Mouse (Mus musculus): ENCODE results near the gene Cacna1b.
A peak's percentile ranks its signal among the peaks of the same experiment; 100 is the strongest.

The Cacna1b gene

GRCm38 (mm10) chr2:24719645-24720379 lies 43.1 kb downstream of the Cacna1b start:
- DNase-seq (ENCODE audit: low spot score in 2 of 2), result no peak

- no peak for DNase-seq (ENCODE audit: low spot score in 2 of 2)
Measured at GRCm38 (mm10) chr2:24718906-24719305, 44.0 kb downstream of the Cacna1b start.

- no peak for DNase-seq (ENCODE audit: low spot score in 2 of 2)
Measured at GRCm38 (mm10) chr2:24717963-24718362, 45.0 kb downstream of the Cacna1b start.

DNA sequence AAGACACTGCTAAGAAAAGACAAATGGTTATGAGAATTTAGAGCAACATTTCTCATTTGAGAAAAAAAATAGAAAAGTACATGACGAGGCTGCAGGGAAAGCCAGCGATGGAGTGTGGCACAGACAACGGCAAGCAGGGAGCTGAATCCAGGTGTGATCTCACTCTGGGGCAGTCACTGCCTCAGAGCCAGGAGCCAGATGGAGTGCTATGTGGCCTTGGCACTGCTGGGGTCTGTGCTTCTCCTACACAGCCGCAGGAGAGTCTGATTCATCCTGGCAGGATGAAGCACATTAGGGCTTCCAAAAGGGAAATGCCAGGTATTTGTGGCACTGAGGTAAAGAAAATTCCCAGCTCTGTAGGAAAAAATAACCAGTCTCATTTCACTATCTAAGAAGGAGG lies 45.5 kb downstream of the Cacna1b start:
- DNase-seq (ENCODE audit: low spot score in 2 of 2), result no peak

DNA sequence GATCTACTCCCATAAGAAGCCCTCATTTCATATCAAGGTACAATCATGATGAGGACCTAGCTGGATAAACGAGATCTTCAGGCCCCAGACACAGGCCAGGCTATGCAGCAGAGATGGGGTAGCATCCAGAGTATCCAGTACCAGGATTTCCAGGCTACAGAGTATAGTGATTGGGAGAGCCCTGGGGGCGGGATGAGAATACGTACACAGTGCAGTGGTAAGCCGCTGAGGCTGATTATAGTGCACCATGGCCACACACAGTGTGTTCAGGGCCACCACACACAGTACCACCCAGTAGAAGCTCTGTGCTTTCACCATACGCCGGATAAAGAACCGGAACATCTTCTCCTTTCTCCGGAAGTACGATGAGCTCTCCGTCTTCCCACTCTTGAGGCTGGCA lies 57.0 kb downstream of the Cacna1b start:
- DNase-seq (ENCODE audit: low spot score in 2 of 2), result no peak

GRCm38 (mm10) chr2:24702208-24702957 lies 60.6 kb downstream of the Cacna1b start:
- DNase-seq (ENCODE audit: low spot score in 2 of 2), result no peak

- no peak for DNase-seq (ENCODE audit: low spot score in 2 of 2)
Measured at GRCm38 (mm10) chr2:24697281-24697980, 65.5 kb downstream of the Cacna1b start.

DNA sequence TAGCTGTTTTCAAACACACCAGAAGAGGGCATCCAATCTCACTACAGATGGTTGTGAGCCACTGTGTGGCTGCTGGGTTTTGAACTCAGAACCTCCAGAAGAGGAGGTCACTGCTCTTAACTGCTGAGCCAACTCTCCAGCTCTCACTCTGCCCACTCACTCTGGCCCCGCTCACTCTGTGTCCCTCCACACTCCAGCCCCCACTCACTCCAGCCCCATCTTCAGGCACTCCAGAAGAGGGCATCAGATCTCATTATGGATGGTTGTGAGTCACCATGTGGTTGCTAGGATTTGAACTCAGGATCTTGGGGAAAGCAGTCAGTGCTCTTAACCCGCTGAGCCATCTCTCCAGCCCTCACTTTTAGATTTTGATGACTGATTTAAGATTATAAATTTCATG lies 70.6 kb downstream of the Cacna1b start:
- DNase-seq (ENCODE audit: low spot score in 2 of 2), result no peak

DNA sequence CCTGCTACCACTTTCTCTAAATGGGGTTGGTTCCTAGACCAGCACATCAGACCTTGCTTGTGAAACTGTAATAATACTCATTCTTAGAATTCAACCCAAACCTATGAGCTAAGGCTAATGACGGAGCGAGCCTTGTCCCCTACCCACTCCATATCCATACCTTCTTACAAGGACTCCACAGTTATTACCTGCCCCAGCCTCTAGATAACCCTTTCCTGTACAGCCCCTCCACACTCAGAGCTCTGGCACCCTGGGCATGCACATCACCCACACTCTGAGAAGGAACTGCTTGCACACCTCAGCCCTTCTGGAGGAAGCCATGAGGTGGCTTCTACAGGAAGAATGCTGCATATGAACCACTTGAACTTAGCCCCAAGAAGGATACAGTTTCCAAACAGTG lies 72.6 kb downstream of the Cacna1b start:
- DNase-seq (ENCODE audit: low spot score in 2 of 2), result no peak

DNA sequence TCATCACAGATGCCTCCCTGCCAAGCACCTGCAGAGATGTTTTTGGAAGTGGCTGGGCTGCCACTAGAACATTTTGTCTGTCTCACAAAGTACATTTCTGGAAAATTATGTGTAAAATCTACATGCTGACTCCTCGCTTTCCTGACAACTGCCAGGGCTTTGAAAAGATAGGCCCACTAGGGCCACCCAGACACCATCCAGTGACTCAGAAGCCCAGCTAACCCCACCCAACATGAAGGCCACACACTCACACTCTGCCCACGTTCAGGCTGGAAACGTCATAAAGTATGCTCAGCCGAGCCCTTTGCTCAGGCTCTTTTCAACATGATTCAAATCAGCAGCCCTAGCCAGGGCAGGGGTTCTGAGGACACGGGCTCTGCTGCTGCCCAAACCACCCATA lies 77.6 kb downstream of the Cacna1b start:
- no peak for DNase-seq (ENCODE audit: low spot score in 2 of 2)

- no peak for DNase-seq (ENCODE audit: low spot score in 2 of 2)
Measured at GRCm38 (mm10) chr2:24684796-24685195, 78.2 kb downstream of the Cacna1b start.

- no peak for DNase-seq (ENCODE audit: low spot score in 2 of 2)
Measured at GRCm38 (mm10) chr2:24683266-24683665, 79.7 kb downstream of the Cacna1b start.

GRCm38 (mm10) chr2:24680731-24681130 lies 82.2 kb downstream of the Cacna1b start:
- DNase-seq (ENCODE audit: low spot score in 2 of 2), result no peak

DNA sequence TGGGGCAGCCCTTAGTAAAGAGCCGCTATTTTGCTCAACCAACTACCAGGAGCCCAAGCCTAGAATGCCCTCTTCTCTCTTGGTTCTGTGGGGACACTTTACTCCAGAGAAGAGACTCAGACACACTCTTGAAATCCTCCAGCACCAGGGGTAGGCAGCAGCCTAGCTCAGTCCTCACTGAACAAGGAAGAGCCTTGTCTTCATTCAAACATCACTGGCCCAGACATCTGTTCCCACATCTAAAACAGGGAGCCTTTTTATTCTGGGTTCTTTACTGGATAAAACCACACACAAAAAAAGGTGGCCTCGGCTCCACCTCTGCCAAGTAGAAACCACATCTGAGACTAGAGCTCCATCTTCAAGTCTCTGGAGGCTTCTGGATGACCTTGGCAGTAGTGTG lies 82.8 kb downstream of the Cacna1b start:
- no peak for DNase-seq (ENCODE audit: low spot score in 2 of 2)

DNA sequence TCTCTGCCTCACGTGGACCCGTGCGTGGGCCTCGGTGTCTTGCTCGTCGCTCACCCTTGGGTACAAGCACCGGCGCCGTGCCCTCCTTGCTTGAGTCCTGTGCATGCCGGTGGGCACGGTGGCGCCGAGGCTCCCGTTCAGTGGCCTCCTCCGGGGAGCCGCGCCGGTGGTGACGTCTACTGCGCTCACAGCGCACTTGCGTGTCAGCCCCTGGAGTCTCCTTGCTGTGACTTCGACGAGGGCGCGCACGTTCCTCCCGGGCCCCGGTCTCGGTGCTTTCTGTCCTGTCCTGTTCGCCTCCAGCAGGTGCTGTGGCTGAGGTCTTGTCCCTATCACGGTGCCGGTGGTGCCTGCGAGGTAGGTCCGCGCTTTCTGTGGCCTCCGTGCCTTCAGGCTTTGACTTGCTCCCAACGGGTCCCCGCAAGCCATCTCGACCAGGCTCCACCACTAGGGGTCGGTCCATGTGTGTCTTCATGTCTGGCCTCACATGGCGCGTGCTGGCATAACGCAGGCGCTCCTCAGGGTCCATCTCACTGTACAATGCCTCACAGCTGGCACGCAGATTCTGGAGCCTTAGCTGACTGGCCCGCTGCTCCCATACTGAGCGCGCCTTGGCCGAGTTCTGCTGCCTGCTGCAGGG lies 83.8 kb downstream of the Cacna1b start:
- DNase-seq (ENCODE audit: low spot score in 2 of 2), result peak in 1 of 2 experiments; percentile 16

GRCm38 (mm10) chr2:24678538-24678937 lies 84.4 kb downstream of the Cacna1b start:
- DNase-seq (ENCODE audit: low spot score in 2 of 2), result no peak

GRCm38 (mm10) chr2:24678110-24678509 lies 84.8 kb downstream of the Cacna1b start:
- DNase-seq (ENCODE audit: low spot score in 2 of 2), result no peak

GRCm38 (mm10) chr2:24677629-24678028 lies 85.3 kb downstream of the Cacna1b start:
- no peak for DNase-seq (ENCODE audit: low spot score in 2 of 2)

DNA sequence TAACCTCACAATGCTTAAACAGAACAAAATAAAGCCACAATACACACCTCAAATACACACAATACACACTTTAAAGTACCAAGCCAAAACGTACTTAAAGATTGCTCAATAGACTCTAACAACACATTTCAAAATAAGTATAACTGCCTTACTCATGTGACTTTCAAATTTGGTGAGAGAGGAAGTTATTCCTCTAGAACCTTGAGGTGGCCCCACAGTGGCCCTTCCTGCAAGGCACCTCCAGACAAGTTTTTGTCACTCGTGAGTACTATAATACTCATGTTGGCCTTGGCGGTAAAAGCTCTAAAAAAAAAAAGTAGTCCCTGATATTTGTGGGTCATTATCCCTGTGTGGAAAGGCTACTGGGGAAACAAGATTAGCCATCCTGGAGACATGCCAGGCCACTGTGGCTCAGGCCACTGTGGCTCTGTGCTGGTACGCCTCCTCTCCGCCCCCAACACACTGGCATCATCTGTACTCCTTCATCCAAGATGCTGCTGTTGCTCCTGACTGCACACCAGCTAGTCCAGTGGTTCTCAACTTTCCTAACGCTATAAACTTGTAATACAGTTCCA lies 88.4 kb downstream of the Cacna1b start:
- no peak for DNase-seq (ENCODE audit: low spot score in 2 of 2)

DNA sequence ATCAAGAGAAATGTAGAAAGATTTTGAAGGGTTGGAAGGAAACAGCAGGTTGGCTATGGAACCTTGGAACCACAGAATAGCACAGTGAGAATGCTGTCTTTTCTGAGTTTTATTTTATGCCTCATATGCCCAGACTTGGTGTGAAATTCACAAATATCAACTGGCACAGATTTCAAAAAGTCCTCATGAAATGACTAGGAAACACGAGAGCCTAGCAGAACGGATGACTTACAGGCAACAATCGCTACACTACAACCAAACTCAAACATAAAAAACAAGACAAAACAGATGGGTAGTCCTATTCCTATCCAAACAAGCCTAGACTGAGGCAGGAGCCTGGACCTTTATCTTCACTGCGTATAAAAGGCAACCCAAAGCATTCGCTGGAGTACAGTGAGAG lies 94.4 kb downstream of the Cacna1b start:
- DNase-seq (ENCODE audit: low spot score in 2 of 2), result no peak

- no peak for DNase-seq (ENCODE audit: low spot score in 2 of 2)
Measured at GRCm38 (mm10) chr2:24664678-24665257, 98.2 kb downstream of the Cacna1b start.

Data from natural killer cell, adult 2 months (primary cell).